18 mouse cellular contexts compared by ENCODE assay signal in the genomic region with DNA sequence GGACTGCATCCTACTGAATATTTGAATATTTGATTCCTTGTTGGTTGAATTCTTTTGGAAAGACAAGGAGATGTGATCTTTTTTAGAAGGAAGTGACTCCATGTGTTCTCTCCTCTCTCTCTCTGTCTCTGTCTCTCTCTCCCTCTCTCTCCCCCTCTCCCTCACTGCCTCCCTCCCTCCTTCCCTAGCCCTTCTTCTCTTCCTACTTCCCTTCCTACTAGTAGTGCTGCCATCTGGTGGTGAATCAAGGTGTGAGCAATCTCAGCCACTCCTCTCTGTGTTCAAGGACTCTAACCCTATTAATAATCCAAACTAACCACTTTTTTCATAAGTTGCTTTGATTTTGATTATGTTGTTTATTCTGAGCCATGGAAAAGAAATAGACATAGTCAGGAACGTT. TPM values are rescaled to one million over a fixed set of nuclear protein-coding genes. Genes with fewer than 3 reads are reported as not detected.
DNase-seq lines count a peak whose midpoint lies in the region; ATAC-seq and TF ChIP-seq lines count a peak whose summit lies in the region.
"Not testable (repeated sequence)": the region's sequence is repeated elsewhere in the genome, so short reads cannot be mapped to it uniquely, and the experiment has no call there.
"Had no signal": no experiment of that assay in that cellular context is flagged by ENCODE, and none has a peak within 500 bp of the region (broad histone marks: within the 10 kb centered on the region; RNA-seq: fewer than 3 reads in every experiment).

No protein-coding gene starts in this region.

- H3K27me3 ChIP-seq in hindbrain, postnatal 0 days (ENCODE audit: insufficient read depth, low read length), result not testable (repeated sequence)
- peaks cover 22% of the 10 kb centered on the region for H3K27me3 ChIP-seq in limb, embryonic 10.5 days (ENCODE audit: low read depth, poor library complexity, severe bottlenecking)
- H3K27me3 ChIP-seq in neural tube, embryonic 12.5 days (replicated peaks), result peaks cover 15% of the 10 kb centered on the region

- H3K36me3 ChIP-seq in hindbrain, postnatal 0 days (ENCODE audit: insufficient read depth, low read length); limb, embryonic 10.5 days; neural tube, embryonic 12.5 days: not testable (repeated sequence)

- not testable (repeated sequence) for H3K4me3 ChIP-seq in hindbrain, postnatal 0 days (ENCODE audit: low read length); limb, embryonic 10.5 days; neural tube, embryonic 12.5 days

- H3K4me1 ChIP-seq in hindbrain, postnatal 0 days (ENCODE audit: insufficient read depth, low read length); limb, embryonic 10.5 days; neural tube, embryonic 12.5 days: not testable (repeated sequence)

- H3K27ac ChIP-seq in hindbrain, postnatal 0 days; limb, embryonic 10.5 days; neural tube, embryonic 12.5 days: not testable (repeated sequence)

- peak; percentile 51 for TF ChIP-seq CTCF in hindbrain, postnatal 0 days (IDR thresholded peaks at IDR 0.05; ENCODE audit: low read depth)

- WGBS in hindbrain, postnatal 0 days, result no CpG with 5 or more reads among the region's 1 CpGs
- no CpG with 5 or more reads among the region's 1 CpGs for WGBS in limb, embryonic 10.5 days
- no CpG with 5 or more reads among the region's 1 CpGs for WGBS in neural tube, embryonic 12.5 days

- ATAC-seq in frontal cortex, adult (ENCODE audit: low TSS enrichment), result peak; percentile 50; the same call in 1 of the 2 replicates
- peak; percentile 63; the same call in 1 of the 2 replicates for ATAC-seq in hindbrain, postnatal 0 days
- peak; percentile 93 for ATAC-seq in megakaryocyte progenitor cell, adult 5-6 weeks (replicated peaks; ENCODE audit: poor library complexity)
- peak; percentile 41; the same call in 1 of the 2 replicates for ATAC-seq in neural tube, embryonic 12.5 days (ENCODE audit: low FRiP score, low read depth)

- peak; percentile 21 for DNase-seq in NIH3T3 (ENCODE audit: low read depth)
- DNase-seq in embryo, embryonic 11 days, result peak; percentile 33
- DNase-seq in hindbrain, postnatal 0 days (ENCODE audit: low spot score), result not testable (repeated sequence)
- peak; percentile 27 for DNase-seq in limb, embryonic 10.5 days (ENCODE audit: low spot score)
- peak; percentile 12 for DNase-seq in thymus, postnatal 4 days

- not testable (repeated sequence) for H3K4me2 ChIP-seq in hindbrain, postnatal 0 days (ENCODE audit: low read depth, low read length); neural tube, embryonic 12.5 days (replicated peaks)

- H3K9ac ChIP-seq in hindbrain, postnatal 0 days (replicated peaks; ENCODE audit: low read length); neural tube, embryonic 12.5 days: not testable (repeated sequence)

- not testable (repeated sequence) for H3K9me3 ChIP-seq in hindbrain, postnatal 0 days (ENCODE audit: low read length); limb, embryonic 10.5 days (replicated peaks); neural tube, embryonic 12.5 days

RNA-seq across cellular contexts. Expression of a gene that starts 5.3 kb away (rescaled TPM):
- total RNA-seq in hindbrain, postnatal 0 days (2014; rRNA removed), result not detected in 2 replicates
- not detected in 2 replicates for polyA plus RNA-seq in hindbrain, postnatal 0 days (2015; fragmentation: Nextera tagmentation; extraction: Ambion mirVana)
- polyA plus RNA-seq in limb, embryonic 10.5 days (2016; fragmentation: Nextera tagmentation; extraction: Ambion mirVana), result not detected in 2 replicates
- 3.7 TPM in 1 of 2 replicates, not detected in the other for total RNA-seq in megakaryocyte progenitor cell, adult 5-6 weeks (2015)
- not detected in 2 replicates for total RNA-seq in megakaryocyte progenitor cell, adult 5-6 weeks (2017)
- not detected in 2 replicates for polyA plus RNA-seq in neural tube, embryonic 12.5 days (2016; fragmentation: Nextera tagmentation; extraction: Ambion mirVana)
- total RNA-seq: gastrocnemius, postnatal 25 days; heart, postnatal 36 days; left cerebral cortex, postnatal 10 days had no signal
- polyA plus RNA-seq: embryonic facial prominence, embryonic 15.5 days; heart, embryonic 11.5 days; intestine, embryonic 14.5 days; kidney, embryonic 16.5 days; lung, embryonic 16.5 days; midbrain, embryonic 10.5 days; Patski had no signal

RNA-seq across cellular contexts. Expression of a gene that starts 30.5 kb away (rescaled TPM):
- not detected in 2 replicates for total RNA-seq in hindbrain, postnatal 0 days (2014; rRNA removed)
- polyA plus RNA-seq in hindbrain, postnatal 0 days (2015; fragmentation: Nextera tagmentation; extraction: Ambion mirVana), result 0.24 TPM in 1 of 2 replicates, not detected in the other
- not detected in 2 replicates for polyA plus RNA-seq in limb, embryonic 10.5 days (2016; fragmentation: Nextera tagmentation; extraction: Ambion mirVana)
- 70.2 and 71.3 TPM in 2 replicates for total RNA-seq in megakaryocyte progenitor cell, adult 5-6 weeks (2015)
- total RNA-seq in megakaryocyte progenitor cell, adult 5-6 weeks (2017), result 34.4 and 35.7 TPM in 2 replicates
- polyA plus RNA-seq in neural tube, embryonic 12.5 days (2016; fragmentation: Nextera tagmentation; extraction: Ambion mirVana), result not detected in 2 replicates
- total RNA-seq: left cerebral cortex, postnatal 10 days had no signal
- polyA plus RNA-seq: embryonic facial prominence, embryonic 15.5 days; heart, embryonic 11.5 days; intestine, embryonic 14.5 days; kidney, embryonic 16.5 days; lung, embryonic 16.5 days; midbrain, embryonic 10.5 days had no signal

Comparison
In these comparisons a context has a peak if more than half of its experiments do, and no peak if none do; other contexts are left out.
1. ATAC-seq: peak in every context shown above with its lines; median percentile 93 in megakaryocyte progenitor cell, adult 5-6 weeks; 63 in hindbrain, postnatal 0 days; 50 in frontal cortex, adult; 41 in neural tube, embryonic 12.5 days.